Mouse (Mus musculus): ENCODE measurements around the gene Nip7. TPM values are rescaled to one million over a fixed set of nuclear protein-coding genes. Genes with fewer than 3 reads are reported as not detected.
"Not testable (repeated sequence)": the region's sequence is repeated elsewhere in the genome, so short reads cannot be mapped to it uniquely, and the experiment has no call there.

The Nip7 gene
- polyA plus RNA-seq, 1 experiment from 2014 or later, result 100 TPM

GRCm38 (mm10) chr8:107085358-107085757 is 28.7 kb downstream of the Nip7 start:
- 94% methylated on average over 17 of the region's 17 CpGs for WGBS
- Histone ChIP-seq H3K4me1 (no peaks in the 10 kb centered on the region), H3K27me3 (ENCODE audit: insufficient read depth, poor library complexity, severe bottlenecking) (no peaks in the 10 kb centered on the region), H3K36me3 (peaks cover 83% of the 10 kb centered on the region), H3K27ac (no peak overlapping the region), H3K9me3 (no peaks in the 10 kb centered on the region), H3K4me3 (no peak overlapping the region)
- no peak for DNase-seq (ENCODE audit: low spot score)

- H3K27ac ChIP-seq, result no peak overlapping the region
- no peak overlapping the region for H3K4me3 ChIP-seq
- H3K36me3 ChIP-seq, result peaks cover 83% of the 10 kb centered on the region
- 95% methylated on average over 5 of the region's 5 CpGs for WGBS
- no peaks in the 10 kb centered on the region for H3K27me3 ChIP-seq (ENCODE audit: insufficient read depth, poor library complexity, severe bottlenecking)
- H3K4me1 ChIP-seq, result no peaks in the 10 kb centered on the region
- no peak for DNase-seq (ENCODE audit: low spot score)
- no peaks in the 10 kb centered on the region for H3K9me3 ChIP-seq
Measured at GRCm38 (mm10) chr8:107086018-107086417, 29.3 kb downstream of the Nip7 start.

GRCm38 (mm10) chr8:107088526-107089063 is 31.9 kb downstream of the Nip7 start:
- WGBS, result 98% methylated on average over 5 of the region's 5 CpGs
- Histone ChIP-seq H3K27ac (no peak overlapping the region), H3K27me3 (ENCODE audit: insufficient read depth, poor library complexity, severe bottlenecking) (no peaks in the 10 kb centered on the region), H3K36me3 (peaks cover 80% of the 10 kb centered on the region), H3K4me3 (no peak overlapping the region), H3K4me1 (no peaks in the 10 kb centered on the region), H3K9me3 (no peaks in the 10 kb centered on the region)
- DNase-seq (ENCODE audit: low spot score), result no peak

- H3K4me1 ChIP-seq, result peaks cover 14% of the 10 kb centered on the region
- 98% methylated on average over 7 of the region's 7 CpGs for WGBS
- no peaks in the 10 kb centered on the region for H3K27me3 ChIP-seq (ENCODE audit: insufficient read depth, poor library complexity, severe bottlenecking)
- no peaks in the 10 kb centered on the region for H3K9me3 ChIP-seq
- no peak overlapping the region for H3K27ac ChIP-seq
- peaks cover 82% of the 10 kb centered on the region for H3K36me3 ChIP-seq
- no peak overlapping the region for H3K4me3 ChIP-seq
- no peak for DNase-seq (ENCODE audit: low spot score)
Measured at GRCm38 (mm10) chr8:107090531-107090930, 33.9 kb downstream of the Nip7 start.

GRCm38 (mm10) chr8:107095717-107096365 is 39.2 kb downstream of the Nip7 start:
- peak overlapping the region; percentile 95 for H3K27ac ChIP-seq
- peaks cover 17% of the 10 kb centered on the region for H3K4me1 ChIP-seq
- peak overlapping the region; percentile 97 for H3K4me3 ChIP-seq
- under 1% methylated on average over 49 of the region's 53 CpGs for WGBS
- H3K36me3 ChIP-seq, result peaks cover 35% of the 10 kb centered on the region
- no peaks in the 10 kb centered on the region for H3K9me3 ChIP-seq
- H3K27me3 ChIP-seq (ENCODE audit: insufficient read depth, poor library complexity, severe bottlenecking), result no peaks in the 10 kb centered on the region
- peak; percentile 82 for DNase-seq (ENCODE audit: low spot score)

- Histone ChIP-seq H3K9me3 (no peaks in the 10 kb centered on the region), H3K36me3 (peaks cover 30% of the 10 kb centered on the region), H3K27ac (peak within 1 kb of the TSS; percentile 95), H3K27me3 (ENCODE audit: insufficient read depth, poor library complexity, severe bottlenecking) (no peaks in the 10 kb centered on the region), H3K4me3 (peak within 1 kb of the TSS; percentile 97), H3K4me1 (peaks cover 17% of the 10 kb centered on the region)
- WGBS, result 3% methylated on average over 39 of the region's 39 CpGs
- DNase-seq (ENCODE audit: low spot score), result peak; percentile 97
Measured at GRCm38 (mm10) chr8:107096366-107097036, 39.8 kb downstream of the Nip7 start, which contains the start of gene Terf2. Terf2 (minus strand) TSS chr8:107096547.

- Histone ChIP-seq H3K9me3 (no peaks in the 10 kb centered on the region), H3K4me3 (no peak overlapping the region), H3K36me3 (no peaks in the 10 kb centered on the region), H3K4me1 (0 out of 2 replicates have a peak, but pooled peaks cover 2% of the 10 kb centered on the region), H3K27ac (no peak overlapping the region), H3K27me3 (ENCODE audit: insufficient read depth, poor library complexity, severe bottlenecking) (no peaks in the 10 kb centered on the region)
- 80% methylated on average over 2 of the region's 2 CpGs for WGBS
- DNase-seq (ENCODE audit: low spot score), result no peak
Measured at GRCm38 (mm10) chr8:107100635-107101034, 44.0 kb downstream of the Nip7 start.

GRCm38 (mm10) chr8:107104547-107104946 is 47.9 kb downstream of the Nip7 start:
- Histone ChIP-seq H3K27ac (no peak overlapping the region), H3K9me3 (no peaks in the 10 kb centered on the region), H3K36me3 (no peaks in the 10 kb centered on the region), H3K4me3 (no peak overlapping the region), H3K27me3 (ENCODE audit: insufficient read depth, poor library complexity, severe bottlenecking) (no peaks in the 10 kb centered on the region), H3K4me1 (0 out of 2 replicates have a peak, but pooled peaks cover 8% of the 10 kb centered on the region)
- peak; percentile 85 for DNase-seq (ENCODE audit: low spot score)
- WGBS, result 8% methylated on average over 4 of the region's 4 CpGs

- not testable (repeated sequence) for DNase-seq (ENCODE audit: low spot score); H3K36me3 ChIP-seq; H3K27me3 ChIP-seq (ENCODE audit: insufficient read depth, poor library complexity, severe bottlenecking); H3K27ac ChIP-seq; H3K9me3 ChIP-seq; H3K4me1 ChIP-seq; H3K4me3 ChIP-seq
- WGBS, result 86% methylated on average over 5 of the region's 5 CpGs
Measured at GRCm38 (mm10) chr8:107108089-107108488, 51.4 kb downstream of the Nip7 start.

- H3K9me3 ChIP-seq, result no peaks in the 10 kb centered on the region
- no peaks in the 10 kb centered on the region for H3K36me3 ChIP-seq
- H3K4me1 ChIP-seq, result peaks cover 9% of the 10 kb centered on the region; the same call in 1 of the 2 replicates
- peak overlapping the region; percentile 65 for H3K27ac ChIP-seq
- no peaks in the 10 kb centered on the region for H3K27me3 ChIP-seq (ENCODE audit: insufficient read depth, poor library complexity, severe bottlenecking)
- no peak for DNase-seq (ENCODE audit: low spot score)
- WGBS, result 65% methylated on average over 23 of the region's 23 CpGs
- peak overlapping the region; percentile 27 for H3K4me3 ChIP-seq
Measured at GRCm38 (mm10) chr8:107108978-107109720, 52.5 kb downstream of the Nip7 start.

GRCm38 (mm10) chr8:107109816-107110435 is 53.2 kb downstream of the Nip7 start:
- Histone ChIP-seq H3K9me3 (no peaks in the 10 kb centered on the region), H3K4me1 (peaks cover 16% of the 10 kb centered on the region), H3K4me3 (no peak overlapping the region), H3K36me3 (no peaks in the 10 kb centered on the region), H3K27me3 (ENCODE audit: insufficient read depth, poor library complexity, severe bottlenecking) (no peaks in the 10 kb centered on the region), H3K27ac (no peak overlapping the region)
- 74% methylated on average over 5 of the region's 5 CpGs for WGBS
- no peak for DNase-seq (ENCODE audit: low spot score)
